Mouse (Mus musculus) cortical plate, adult 2 months (tissue): ENCODE data around the gene Arhgap23.
A peak's percentile ranks its signal among the peaks of the same experiment; 100 is the strongest.

Source experiments
- CTCF ChIP-seq: fragments of 200-500 bp; IDR thresholded peaks from 2 replicates; pipeline ENCODE4 v1.5.1; 2011; ENCODE audit warnings: mild to moderate bottlenecking, control low read depth, low read length; ENCODE audit not compliant: insufficient read depth; ENCODE audit errors: extremely low read depth
- POLR2A ChIP-seq: fragments of 200-500 bp; IDR thresholded peaks from 2 replicates; pipeline ENCODE4 v1.6.1; 2011; ENCODE audit warnings: mild to moderate bottlenecking, low read length, control low read depth; ENCODE audit not compliant: insufficient read depth; ENCODE audit errors: extremely low read depth

DNA sequence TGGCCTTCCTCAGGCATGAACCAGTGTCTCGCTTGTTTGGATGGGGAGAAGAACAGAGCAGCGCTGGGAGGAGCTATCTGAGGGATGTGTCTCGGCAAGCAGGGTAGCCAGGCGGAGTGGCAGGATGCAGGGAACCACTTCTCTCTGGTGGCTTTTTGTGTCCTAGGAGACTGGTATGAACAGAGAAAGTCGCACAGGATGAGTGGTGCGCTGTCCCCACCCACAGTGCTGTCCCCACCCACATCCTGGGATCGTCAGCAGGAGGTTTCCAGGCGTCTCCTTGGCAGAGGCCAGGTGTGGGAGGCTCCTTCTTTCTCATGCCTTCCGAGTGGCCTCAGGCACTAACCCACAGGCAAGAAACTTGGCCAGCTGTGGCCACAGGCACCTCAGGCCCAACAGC, 87.0 kb downstream of the Arhgap23 start:
- TF ChIP-seq POLR2A (peak; percentile 28; the same call in 1 of the 2 replicates), CTCF (no peak)
